Mouse (Mus musculus): ENCODE measurements around the gene Gprc5a.

Gene Gprc5a

GRCm38 (mm10) chr6:135070347-135070746 lies 4.9 kb downstream of the Gprc5a start:
- no peak for DNase-seq (ENCODE audit: low read depth, low spot score)

- DNase-seq (ENCODE audit: low read depth, low spot score): no peak
Observed at GRCm38 (mm10) chr6:135074405-135074947, 9.0 kb downstream of the Gprc5a start.

- no peak for DNase-seq (ENCODE audit: low read depth, low spot score)
Observed at GRCm38 (mm10) chr6:135076202-135076601, 10.8 kb downstream of the Gprc5a start.

GRCm38 (mm10) chr6:135078420-135078819 lies 13.0 kb downstream of the Gprc5a start:
- no peak for DNase-seq (ENCODE audit: low read depth, low spot score)

- no peak for DNase-seq (ENCODE audit: low read depth, low spot score)
Observed at GRCm38 (mm10) chr6:135083991-135084502, 18.6 kb downstream of the Gprc5a start.

GRCm38 (mm10) chr6:135085703-135086102 lies 20.3 kb downstream of the Gprc5a start:
- no peak for DNase-seq (ENCODE audit: low read depth, low spot score)

- DNase-seq (ENCODE audit: low read depth, low spot score): peak; percentile 88
Observed at GRCm38 (mm10) chr6:135087721-135088451, 22.4 kb downstream of the Gprc5a start.

- peak; percentile 71 for DNase-seq (ENCODE audit: low read depth, low spot score)
Observed at GRCm38 (mm10) chr6:135089786-135090185, 24.3 kb downstream of the Gprc5a start.

- no peak for DNase-seq (ENCODE audit: low read depth, low spot score)
Observed at GRCm38 (mm10) chr6:135090661-135091060, 25.2 kb downstream of the Gprc5a start.

GRCm38 (mm10) chr6:135092798-135093470 lies 27.5 kb downstream of the Gprc5a start:
- DNase-seq (ENCODE audit: low read depth, low spot score): peak; percentile 85

- DNase-seq (ENCODE audit: low read depth, low spot score): no peak
Observed at GRCm38 (mm10) chr6:135100787-135101472, 35.5 kb downstream of the Gprc5a start.

GRCm38 (mm10) chr6:135102736-135103303 lies 37.4 kb downstream of the Gprc5a start:
- no peak for DNase-seq (ENCODE audit: low read depth, low spot score)

- DNase-seq (ENCODE audit: low read depth, low spot score): peak; percentile 44
Observed at GRCm38 (mm10) chr6:135107014-135107413, 41.6 kb downstream of the Gprc5a start.

- no peak for DNase-seq (ENCODE audit: low read depth, low spot score)
Observed at GRCm38 (mm10) chr6:135112411-135113113, 47.1 kb downstream of the Gprc5a start.

- DNase-seq (ENCODE audit: low read depth, low spot score): no peak
Observed at GRCm38 (mm10) chr6:135113114-135113436, 47.6 kb downstream of the Gprc5a start.

- no peak for DNase-seq (ENCODE audit: low read depth, low spot score)
Observed at GRCm38 (mm10) chr6:135116479-135116878, 51.0 kb downstream of the Gprc5a start.

- DNase-seq (ENCODE audit: low read depth, low spot score): no peak
Observed at GRCm38 (mm10) chr6:135118183-135118582, 52.7 kb downstream of the Gprc5a start, which contains the start of gene Gprc5d. Gprc5d (minus strand) TSS chr6:135118283.

- peak; percentile 30 for DNase-seq (ENCODE audit: low read depth, low spot score)
Observed at GRCm38 (mm10) chr6:135124755-135125380, 59.4 kb downstream of the Gprc5a start.

GRCm38 (mm10) chr6:135133086-135133485 lies 67.6 kb downstream of the Gprc5a start:
- no peak for DNase-seq (ENCODE audit: low read depth, low spot score)

GRCm38 (mm10) chr6:135133486-135133885 lies 68.0 kb downstream of the Gprc5a start:
- DNase-seq (ENCODE audit: low read depth, low spot score): peak; percentile 52
